Mouse (Mus musculus): ENCODE data around the gene Map2k6.
"Not testable (repeated sequence)": the region's sequence is repeated elsewhere in the genome, so short reads cannot be mapped to it uniquely, and the experiment has no call there.

Map2k6 gene

GRCm38 (mm10) chr11:110398553-110399239, at the start of gene Map2k6:
Gene Map2k6 (plus strand): TSS chr11:110399122.
- peak; percentile 90 to 92 for DNase-seq (ENCODE audit: low spot score in 2 of 2)

GRCm38 (mm10) chr11:110354261-110354660, 44.7 kb upstream of the Map2k6 start:
- DNase-seq (ENCODE audit: low spot score in 2 of 2) = peak in 1 of 2 experiments; percentile 12

GRCm38 (mm10) chr11:110355131-110355530, 43.8 kb upstream of the Map2k6 start:
- not testable (repeated sequence) for DNase-seq (ENCODE audit: low spot score in 2 of 2)

- peak in 1 of 2 experiments; percentile 48 for DNase-seq (ENCODE audit: low spot score in 2 of 2)
Observed at GRCm38 (mm10) chr11:110357756-110358551, 41.0 kb upstream of the Map2k6 start.

- DNase-seq (ENCODE audit: low spot score in 2 of 2) = no peak
Observed at GRCm38 (mm10) chr11:110365016-110365415, 33.9 kb upstream of the Map2k6 start.

GRCm38 (mm10) chr11:110366902-110367301, 32.0 kb upstream of the Map2k6 start:
- no peak for DNase-seq (ENCODE audit: low spot score in 2 of 2)

GRCm38 (mm10) chr11:110367638-110368037, 31.3 kb upstream of the Map2k6 start:
- no peak for DNase-seq (ENCODE audit: low spot score in 2 of 2)

- DNase-seq (ENCODE audit: low spot score in 2 of 2) = no peak
Observed at GRCm38 (mm10) chr11:110369312-110370019, 29.5 kb upstream of the Map2k6 start.

GRCm38 (mm10) chr11:110371827-110372226, 27.1 kb upstream of the Map2k6 start:
- no peak for DNase-seq (ENCODE audit: low spot score in 2 of 2)

- DNase-seq (ENCODE audit: low spot score in 2 of 2) = no peak
Observed at GRCm38 (mm10) chr11:110372266-110372954, 26.5 kb upstream of the Map2k6 start.

- no peak for DNase-seq (ENCODE audit: low spot score in 2 of 2)
Observed at GRCm38 (mm10) chr11:110374036-110374435, 24.9 kb upstream of the Map2k6 start.

- peak; percentile 26 to 28 for DNase-seq (ENCODE audit: low spot score in 2 of 2)
Observed at GRCm38 (mm10) chr11:110379661-110380309, 19.1 kb upstream of the Map2k6 start.

- no peak for DNase-seq (ENCODE audit: low spot score in 2 of 2)
Observed at GRCm38 (mm10) chr11:110380310-110380668, 18.6 kb upstream of the Map2k6 start.

GRCm38 (mm10) chr11:110385487-110385886, 13.4 kb upstream of the Map2k6 start:
- no peak for DNase-seq (ENCODE audit: low spot score in 2 of 2)

GRCm38 (mm10) chr11:110392763-110393162, 6.2 kb upstream of the Map2k6 start:
- DNase-seq (ENCODE audit: low spot score in 2 of 2) = no peak

GRCm38 (mm10) chr11:110394788-110395452, 4.0 kb upstream of the Map2k6 start:
- no peak for DNase-seq (ENCODE audit: low spot score in 2 of 2)

- no peak for DNase-seq (ENCODE audit: low spot score in 2 of 2)
Observed at GRCm38 (mm10) chr11:110396085-110396484, 2.8 kb upstream of the Map2k6 start.

GRCm38 (mm10) chr11:110399240-110400150, 573 bp downstream of the Map2k6 start:
- DNase-seq (ENCODE audit: low spot score in 2 of 2) = peak in 1 of 2 experiments; percentile 20

- no peak for DNase-seq (ENCODE audit: low spot score in 2 of 2)
Observed at GRCm38 (mm10) chr11:110400283-110400682, 1.4 kb downstream of the Map2k6 start.

GRCm38 (mm10) chr11:110402671-110403070, 3.7 kb downstream of the Map2k6 start:
- no peak for DNase-seq (ENCODE audit: low spot score in 2 of 2)
